Mouse (Mus musculus): Measurements from ENCODE around the gene Nrxn2.

Nrxn2 gene

GRCm38 (mm10) chr19:6525023-6525422, 106.5 kb downstream of the Nrxn2 start:
- DNase-seq: no peak

- DNase-seq: no peak
Measured at GRCm38 (mm10) chr19:6526010-6526409, 107.5 kb downstream of the Nrxn2 start.

GRCm38 (mm10) chr19:6527439-6527838, 108.9 kb downstream of the Nrxn2 start:
- DNase-seq: no peak

- no peak for DNase-seq
Measured at GRCm38 (mm10) chr19:6527839-6528531, 109.5 kb downstream of the Nrxn2 start.

GRCm38 (mm10) chr19:6529265-6529985, 110.9 kb downstream of the Nrxn2 start:
- peak in 1 of 2 experiments; percentile 23 for DNase-seq

- no peak for DNase-seq
Measured at GRCm38 (mm10) chr19:6530359-6530758, 111.8 kb downstream of the Nrxn2 start.

- peak; percentile 45 to 48 for DNase-seq
Measured at GRCm38 (mm10) chr19:6531011-6531631, 112.6 kb downstream of the Nrxn2 start.

GRCm38 (mm10) chr19:6531832-6532471, 113.4 kb downstream of the Nrxn2 start:
- DNase-seq: peak in 1 of 2 experiments; percentile 43

GRCm38 (mm10) chr19:6532656-6533055, 114.1 kb downstream of the Nrxn2 start:
- DNase-seq: no peak

- DNase-seq: no peak
Measured at GRCm38 (mm10) chr19:6533290-6534117, 115.0 kb downstream of the Nrxn2 start.

- no peak for DNase-seq
Measured at GRCm38 (mm10) chr19:6534118-6534415, 115.5 kb downstream of the Nrxn2 start.

- no peak for DNase-seq
Measured at GRCm38 (mm10) chr19:6536201-6536600, 117.7 kb downstream of the Nrxn2 start.

- DNase-seq: no peak
Measured at GRCm38 (mm10) chr19:6536696-6537095, 118.2 kb downstream of the Nrxn2 start.

GRCm38 (mm10) chr19:6537526-6537925, 119.0 kb downstream of the Nrxn2 start:
- DNase-seq: no peak

GRCm38 (mm10) chr19:6538546-6538945, 120.0 kb downstream of the Nrxn2 start:
- no peak for DNase-seq

GRCm38 (mm10) chr19:6539592-6539991, 121.1 kb downstream of the Nrxn2 start:
- DNase-seq: no peak

GRCm38 (mm10) chr19:6540191-6540590, 121.7 kb downstream of the Nrxn2 start:
- no peak for DNase-seq

GRCm38 (mm10) chr19:6541521-6541920, 123.0 kb downstream of the Nrxn2 start:
- DNase-seq: no peak

GRCm38 (mm10) chr19:6542367-6543034, 124.0 kb downstream of the Nrxn2 start, which contains the start of gene Slc22a12:
Slc22a12 (minus strand) TSS chr19:6543032.
- DNase-seq: no peak

- DNase-seq: no peak
Measured at GRCm38 (mm10) chr19:6543035-6543383, 124.5 kb downstream of the Nrxn2 start.

- no peak for DNase-seq
Measured at GRCm38 (mm10) chr19:6543518-6543917, 125.0 kb downstream of the Nrxn2 start.

GRCm38 (mm10) chr19:6544712-6545111, 126.2 kb downstream of the Nrxn2 start:
- DNase-seq: no peak
